Mouse (Mus musculus): ENCODE results near the gene Dhx40. TPM values are rescaled to one million over a fixed set of nuclear protein-coding genes. Genes with fewer than 3 reads are reported as not detected.

The Dhx40 gene
- polyA plus RNA-seq (2015; fragmentation: Nextera tagmentation; extraction: Ambion mirVana): 19.6 and 21.5 TPM in 2 replicates

GRCm38 (mm10) chr11:86807505-86807989 is at the start of gene Dhx40:
Dhx40 (minus strand) TSS chr11:86807746.
- WGBS: 6% methylated on average over 37 of the region's 40 CpGs
- ATAC-seq: peak; percentile 96
- Histone ChIP-seq H3K36me3 (ENCODE audit: control insufficient read depth, insufficient read depth, low read length) (peaks cover 7% of the 10 kb centered on the region; the same call in 1 of the 2 replicates), H3K4me2 (ENCODE audit: low read length) (peak within 1 kb of the TSS; percentile 77), H3K4me3 (ENCODE audit: low read depth, low read length) (peak within 1 kb of the TSS; percentile 89), H3K27me3 (ENCODE audit: control insufficient read depth, insufficient read depth, low read depth, low read length) (no peaks in the 10 kb centered on the region), H3K9me3 (replicated peaks; ENCODE audit: control insufficient read depth, low read length, poor library complexity, severe bottlenecking) (no peaks in the 10 kb centered on the region), H3K4me1 (ENCODE audit: control insufficient read depth, insufficient read depth, low read length) (peaks cover 7% of the 10 kb centered on the region; the same call in 1 of the 2 replicates), H3K9ac (ENCODE audit: low read depth, low read length) (peak within 1 kb of the TSS; percentile 70), H3K27ac (ENCODE audit: low read length) (peak within 1 kb of the TSS; percentile 76)

- 61% methylated on average over 12 of the region's 12 CpGs for WGBS
- no peaks in the 10 kb centered on the region for H3K27me3 ChIP-seq (ENCODE audit: control insufficient read depth, insufficient read depth, low read depth, low read length)
These were observed 48.3 kb upstream of the Dhx40 start for GRCm38 (mm10) chr11:86855639-86856425.

GRCm38 (mm10) chr11:86853081-86853480 is 45.5 kb upstream of the Dhx40 start:
- no peaks in the 10 kb centered on the region for H3K27me3 ChIP-seq (ENCODE audit: control insufficient read depth, insufficient read depth, low read depth, low read length)
- ATAC-seq: no peak
- H3K9ac ChIP-seq (ENCODE audit: low read depth, low read length): no peak overlapping the region
- H3K4me3 ChIP-seq (ENCODE audit: low read depth, low read length): no peak overlapping the region
- no peak overlapping the region for H3K27ac ChIP-seq (ENCODE audit: low read length)
- no peaks in the 10 kb centered on the region for H3K9me3 ChIP-seq (replicated peaks; ENCODE audit: control insufficient read depth, low read length, poor library complexity, severe bottlenecking)
- no peaks in the 10 kb centered on the region for H3K36me3 ChIP-seq (ENCODE audit: control insufficient read depth, insufficient read depth, low read length)
- no peak overlapping the region for H3K4me2 ChIP-seq (ENCODE audit: low read length)
- 65% methylated on average over 3 of the region's 3 CpGs for WGBS
- peaks cover 29% of the 10 kb centered on the region for H3K4me1 ChIP-seq (ENCODE audit: control insufficient read depth, insufficient read depth, low read length)

More at GRCm38 (mm10) chr11:86855639-86856425, 48.3 kb upstream of the Dhx40 start:
- Histone ChIP-seq H3K4me3 (ENCODE audit: low read depth, low read length) (no peak overlapping the region), H3K4me1 (ENCODE audit: control insufficient read depth, insufficient read depth, low read length) (peaks cover 26% of the 10 kb centered on the region), H3K9ac (ENCODE audit: low read depth, low read length) (no peak overlapping the region), H3K36me3 (ENCODE audit: control insufficient read depth, insufficient read depth, low read length) (no peaks in the 10 kb centered on the region), H3K4me2 (ENCODE audit: low read length) (no peak overlapping the region), H3K9me3 (replicated peaks; ENCODE audit: control insufficient read depth, low read length, poor library complexity, severe bottlenecking) (no peaks in the 10 kb centered on the region), H3K27ac (ENCODE audit: low read length) (peak overlapping the region; percentile 44)
- ATAC-seq: no peak

- H3K27ac ChIP-seq (ENCODE audit: low read length): no peak overlapping the region; the same call in 1 of the 2 replicates
- H3K4me3 ChIP-seq (ENCODE audit: low read depth, low read length): no peak overlapping the region
- H3K4me1 ChIP-seq (ENCODE audit: control insufficient read depth, insufficient read depth, low read length): peaks cover 29% of the 10 kb centered on the region
- H3K36me3 ChIP-seq (ENCODE audit: control insufficient read depth, insufficient read depth, low read length): no peaks in the 10 kb centered on the region
- no peak overlapping the region for H3K4me2 ChIP-seq (ENCODE audit: low read length)
- H3K9me3 ChIP-seq (replicated peaks; ENCODE audit: control insufficient read depth, low read length, poor library complexity, severe bottlenecking): no peaks in the 10 kb centered on the region
- H3K9ac ChIP-seq (ENCODE audit: low read depth, low read length): no peak overlapping the region
- H3K27me3 ChIP-seq (ENCODE audit: control insufficient read depth, insufficient read depth, low read depth, low read length): no peaks in the 10 kb centered on the region
- ATAC-seq: no peak
- 45% methylated on average over 13 of the region's 13 CpGs for WGBS
These were observed 45.0 kb upstream of the Dhx40 start for GRCm38 (mm10) chr11:86852534-86853054.

GRCm38 (mm10) chr11:86851714-86852533 is 44.4 kb upstream of the Dhx40 start:
- 19% methylated on average over 7 of the region's 7 CpGs for WGBS

GRCm38 (mm10) chr11:86851234-86851671 is 43.7 kb upstream of the Dhx40 start:
- Histone ChIP-seq H3K27me3 (ENCODE audit: control insufficient read depth, insufficient read depth, low read depth, low read length) (no peaks in the 10 kb centered on the region), H3K27ac (ENCODE audit: low read length) (peak overlapping the region; percentile 67), H3K4me1 (ENCODE audit: control insufficient read depth, insufficient read depth, low read length) (peaks cover 28% of the 10 kb centered on the region), H3K4me3 (ENCODE audit: low read depth, low read length) (no peak overlapping the region), H3K9ac (ENCODE audit: low read depth, low read length) (no peak overlapping the region), H3K4me2 (ENCODE audit: low read length) (no peak overlapping the region), H3K9me3 (replicated peaks; ENCODE audit: control insufficient read depth, low read length, poor library complexity, severe bottlenecking) (no peaks in the 10 kb centered on the region), H3K36me3 (ENCODE audit: control insufficient read depth, insufficient read depth, low read length) (no peaks in the 10 kb centered on the region)
- ATAC-seq: no peak
- 37% methylated on average over 7 of the region's 7 CpGs for WGBS

More at GRCm38 (mm10) chr11:86851714-86852533, 44.4 kb upstream of the Dhx40 start:
- ATAC-seq: peak; percentile 56; the same call in 1 of the 2 replicates
- H3K4me2 ChIP-seq (ENCODE audit: low read length): no peak overlapping the region
- no peaks in the 10 kb centered on the region for H3K36me3 ChIP-seq (ENCODE audit: control insufficient read depth, insufficient read depth, low read length)
- no peaks in the 10 kb centered on the region for H3K9me3 ChIP-seq (replicated peaks; ENCODE audit: control insufficient read depth, low read length, poor library complexity, severe bottlenecking)
- no peaks in the 10 kb centered on the region for H3K27me3 ChIP-seq (ENCODE audit: control insufficient read depth, insufficient read depth, low read depth, low read length)
- H3K4me1 ChIP-seq (ENCODE audit: control insufficient read depth, insufficient read depth, low read length): peaks cover 29% of the 10 kb centered on the region
- no peak overlapping the region for H3K9ac ChIP-seq (ENCODE audit: low read depth, low read length)
- H3K4me3 ChIP-seq (ENCODE audit: low read depth, low read length): no peak overlapping the region
- H3K27ac ChIP-seq (ENCODE audit: low read length): peak overlapping the region; percentile 67

GRCm38 (mm10) chr11:86843831-86844230 is 36.3 kb upstream of the Dhx40 start:
- H3K36me3 ChIP-seq (ENCODE audit: control insufficient read depth, insufficient read depth, low read length): no peaks in the 10 kb centered on the region
- no peak overlapping the region for H3K9ac ChIP-seq (ENCODE audit: low read depth, low read length)
- no peak overlapping the region for H3K27ac ChIP-seq (ENCODE audit: low read length)
- peaks cover 21% of the 10 kb centered on the region for H3K4me1 ChIP-seq (ENCODE audit: control insufficient read depth, insufficient read depth, low read length)
- H3K4me2 ChIP-seq (ENCODE audit: low read length): no peak overlapping the region
- no peak overlapping the region for H3K4me3 ChIP-seq (ENCODE audit: low read depth, low read length)
- no peaks in the 10 kb centered on the region for H3K9me3 ChIP-seq (replicated peaks; ENCODE audit: control insufficient read depth, low read length, poor library complexity, severe bottlenecking)
- no peaks in the 10 kb centered on the region for H3K27me3 ChIP-seq (ENCODE audit: control insufficient read depth, insufficient read depth, low read depth, low read length)
- no peak for ATAC-seq
- WGBS: 84% methylated on average over 5 of the region's 5 CpGs

- WGBS: 63% methylated on average over 8 of the region's 8 CpGs
- H3K27ac ChIP-seq (ENCODE audit: low read length): peak overlapping the region; percentile 11
- no peak overlapping the region for H3K4me3 ChIP-seq (ENCODE audit: low read depth, low read length)
These were observed 33.7 kb upstream of the Dhx40 start for GRCm38 (mm10) chr11:86841261-86841660.

More at GRCm38 (mm10) chr11:86841261-86841660, 33.7 kb upstream of the Dhx40 start:
- Histone ChIP-seq H3K4me2 (ENCODE audit: low read length) (no peak overlapping the region), H3K36me3 (ENCODE audit: control insufficient read depth, insufficient read depth, low read length) (no peaks in the 10 kb centered on the region), H3K9me3 (replicated peaks; ENCODE audit: control insufficient read depth, low read length, poor library complexity, severe bottlenecking) (no peaks in the 10 kb centered on the region), H3K4me1 (ENCODE audit: control insufficient read depth, insufficient read depth, low read length) (peaks cover 21% of the 10 kb centered on the region), H3K27me3 (ENCODE audit: control insufficient read depth, insufficient read depth, low read depth, low read length) (no peaks in the 10 kb centered on the region), H3K9ac (ENCODE audit: low read depth, low read length) (no peak overlapping the region)
- no peak for ATAC-seq

Measured in midbrain, embryonic 16.5 days (tissue).